Mouse (Mus musculus): ENCODE data around the gene Fndc3b. TPM values are rescaled to one million over a fixed set of nuclear protein-coding genes. Genes with fewer than 3 reads are reported as not detected.
A peak's percentile ranks its signal among the peaks of the same experiment; 100 is the strongest.

The Fndc3b gene
- polyA plus RNA-seq, 1 experiment from 2014 or later: 11.8 TPM

GRCm38 (mm10) chr3:27523176-27523936 lies 187.8 kb downstream of the Fndc3b start:
- Histone ChIP-seq H3K36me3 (ENCODE audit: control insufficient read depth, insufficient read depth, low read length) (no peaks in the 10 kb centered on the region), H3K4me2 (replicated peaks; ENCODE audit: low read depth) (no peak overlapping the region), H3K4me3 (ENCODE audit: low read depth, low read length) (no peak overlapping the region), H3K27me3 (ENCODE audit: control insufficient read depth, insufficient read depth, low read length) (no peaks in the 10 kb centered on the region), H3K4me1 (replicated peaks; ENCODE audit: control insufficient read depth, insufficient read depth) (no peaks in the 10 kb centered on the region; the same call in none of the 2 replicates), H3K27ac (replicated peaks) (peak overlapping the region; percentile 40; the same call in 1 of the 2 replicates), H3K9ac (ENCODE audit: low read length) (no peak overlapping the region), H3K9me3 (ENCODE audit: control insufficient read depth, low read length) (no peaks in the 10 kb centered on the region)
- TF ChIP-seq CTCF (IDR thresholded peaks at IDR 0.05; ENCODE audit: low read depth) (no peak), EP300 (optimal IDR thresholded peaks at IDR 0.05) (no peak)
- ATAC-seq (ENCODE audit: low FRiP score, low TSS enrichment): no peak
- no peak for DNase-seq (ENCODE audit: low spot score)
- 50% methylated on average over 12 of the region's 12 CpGs for WGBS

- WGBS: 55% methylated on average over 6 of the region's 6 CpGs
Measured at GRCm38 (mm10) chr3:27520391-27520790, 190.7 kb downstream of the Fndc3b start.

GRCm38 (mm10) chr3:27519481-27519880 lies 191.6 kb downstream of the Fndc3b start:
- H3K9me3 ChIP-seq (ENCODE audit: control insufficient read depth, low read length): no peaks in the 10 kb centered on the region
- no peaks in the 10 kb centered on the region for H3K36me3 ChIP-seq (ENCODE audit: control insufficient read depth, insufficient read depth, low read length)
- H3K27me3 ChIP-seq (ENCODE audit: control insufficient read depth, insufficient read depth, low read length): no peaks in the 10 kb centered on the region
- H3K4me3 ChIP-seq (ENCODE audit: low read depth, low read length): no peak overlapping the region
- H3K4me1 ChIP-seq (replicated peaks; ENCODE audit: control insufficient read depth, insufficient read depth): no peaks in the 10 kb centered on the region; the same call in none of the 2 replicates
- DNase-seq (ENCODE audit: low spot score): no peak
- ATAC-seq (ENCODE audit: low FRiP score, low TSS enrichment): peak; percentile 51
- TF ChIP-seq EP300 (optimal IDR thresholded peaks at IDR 0.05): no peak
- no peak for TF ChIP-seq CTCF (IDR thresholded peaks at IDR 0.05; ENCODE audit: low read depth)
- 67% methylated on average over 6 of the region's 6 CpGs for WGBS
- peak overlapping the region; percentile 58 for H3K27ac ChIP-seq (replicated peaks)
- no peak overlapping the region for H3K4me2 ChIP-seq (replicated peaks; ENCODE audit: low read depth)
- no peak overlapping the region for H3K9ac ChIP-seq (ENCODE audit: low read length)

More at GRCm38 (mm10) chr3:27520391-27520790, 190.7 kb downstream of the Fndc3b start:
- ATAC-seq (ENCODE audit: low FRiP score, low TSS enrichment): no peak; the same call in 1 of the 2 replicates
- no peaks in the 10 kb centered on the region; the same call in none of the 2 replicates for H3K4me1 ChIP-seq (replicated peaks; ENCODE audit: control insufficient read depth, insufficient read depth)
- H3K4me3 ChIP-seq (ENCODE audit: low read depth, low read length): no peak overlapping the region
- H3K4me2 ChIP-seq (replicated peaks; ENCODE audit: low read depth): no peak overlapping the region
- no peaks in the 10 kb centered on the region for H3K9me3 ChIP-seq (ENCODE audit: control insufficient read depth, low read length)
- no peak for DNase-seq (ENCODE audit: low spot score)
- no peaks in the 10 kb centered on the region for H3K27me3 ChIP-seq (ENCODE audit: control insufficient read depth, insufficient read depth, low read length)
- no peak overlapping the region; the same call in 1 of the 2 replicates for H3K27ac ChIP-seq (replicated peaks)
- no peaks in the 10 kb centered on the region for H3K36me3 ChIP-seq (ENCODE audit: control insufficient read depth, insufficient read depth, low read length)
- no peak overlapping the region for H3K9ac ChIP-seq (ENCODE audit: low read length)
- TF ChIP-seq CTCF (IDR thresholded peaks at IDR 0.05; ENCODE audit: low read depth): no peak

GRCm38 (mm10) chr3:27518935-27519334 lies 192.2 kb downstream of the Fndc3b start:
- H3K4me1 ChIP-seq (replicated peaks; ENCODE audit: control insufficient read depth, insufficient read depth): no peaks in the 10 kb centered on the region; the same call in none of the 2 replicates
- no peak overlapping the region for H3K9ac ChIP-seq (ENCODE audit: low read length)
- WGBS: 58% methylated on average over 9 of the region's 9 CpGs
- peak; percentile 82 for ATAC-seq (ENCODE audit: low FRiP score, low TSS enrichment)
- H3K4me2 ChIP-seq (replicated peaks; ENCODE audit: low read depth): no peak overlapping the region
- no peaks in the 10 kb centered on the region for H3K36me3 ChIP-seq (ENCODE audit: control insufficient read depth, insufficient read depth, low read length)
- peak; percentile 45 for DNase-seq (ENCODE audit: low spot score)
- TF ChIP-seq CTCF (IDR thresholded peaks at IDR 0.05; ENCODE audit: low read depth) (no peak), EP300 (optimal IDR thresholded peaks at IDR 0.05) (no peak)
- no peaks in the 10 kb centered on the region for H3K9me3 ChIP-seq (ENCODE audit: control insufficient read depth, low read length)
- H3K4me3 ChIP-seq (ENCODE audit: low read depth, low read length): no peak overlapping the region
- H3K27me3 ChIP-seq (ENCODE audit: control insufficient read depth, insufficient read depth, low read length): no peaks in the 10 kb centered on the region
- H3K27ac ChIP-seq (replicated peaks): peak overlapping the region; percentile 37

- H3K4me3 ChIP-seq (ENCODE audit: low read depth, low read length): no peak overlapping the region
- H3K4me2 ChIP-seq (replicated peaks; ENCODE audit: low read depth): no peak overlapping the region
- DNase-seq (ENCODE audit: low spot score) (no peak), ATAC-seq (ENCODE audit: low FRiP score, low TSS enrichment) (no peak)
- TF ChIP-seq CTCF (IDR thresholded peaks at IDR 0.05; ENCODE audit: low read depth): peak; percentile 47
- no peak for TF ChIP-seq EP300 (optimal IDR thresholded peaks at IDR 0.05)
- H3K36me3 ChIP-seq (ENCODE audit: control insufficient read depth, insufficient read depth, low read length): 0 out of 2 replicates have a peak, but pooled peaks cover 4% of the 10 kb centered on the region
- H3K9me3 ChIP-seq (ENCODE audit: control insufficient read depth, low read length): no peaks in the 10 kb centered on the region
- no peak overlapping the region for H3K9ac ChIP-seq (ENCODE audit: low read length)
- 46% methylated on average over 5 of the region's 5 CpGs for WGBS
- H3K27ac ChIP-seq (replicated peaks): no peak overlapping the region
- no peaks in the 10 kb centered on the region for H3K27me3 ChIP-seq (ENCODE audit: control insufficient read depth, insufficient read depth, low read length)
- H3K4me1 ChIP-seq (replicated peaks; ENCODE audit: control insufficient read depth, insufficient read depth): no peaks in the 10 kb centered on the region; the same call in none of the 2 replicates
Measured at GRCm38 (mm10) chr3:27516536-27516935, 194.6 kb downstream of the Fndc3b start.

- 0 out of 2 replicates have a peak, but pooled peaks cover 4% of the 10 kb centered on the region for H3K36me3 ChIP-seq (ENCODE audit: control insufficient read depth, insufficient read depth, low read length)
- H3K27ac ChIP-seq (replicated peaks): no peak overlapping the region
- H3K4me3 ChIP-seq (ENCODE audit: low read depth, low read length): no peak overlapping the region
- no peaks in the 10 kb centered on the region for H3K27me3 ChIP-seq (ENCODE audit: control insufficient read depth, insufficient read depth, low read length)
- H3K9me3 ChIP-seq (ENCODE audit: control insufficient read depth, low read length): no peaks in the 10 kb centered on the region
- DNase-seq (ENCODE audit: low spot score) (no peak), ATAC-seq (ENCODE audit: low FRiP score, low TSS enrichment) (no peak)
- H3K4me1 ChIP-seq (replicated peaks; ENCODE audit: control insufficient read depth, insufficient read depth): no peaks in the 10 kb centered on the region
- TF ChIP-seq CTCF (IDR thresholded peaks at IDR 0.05; ENCODE audit: low read depth): no peak
- no peak for TF ChIP-seq EP300 (optimal IDR thresholded peaks at IDR 0.05)
- no peak overlapping the region for H3K9ac ChIP-seq (ENCODE audit: low read length)
- WGBS: 77% methylated on average over 10 of the region's 10 CpGs
- no peak overlapping the region for H3K4me2 ChIP-seq (replicated peaks; ENCODE audit: low read depth)
Measured at GRCm38 (mm10) chr3:27511765-27512164, 199.3 kb downstream of the Fndc3b start.
